8 mouse cellular contexts compared by ENCODE assay signal in genomic region chr2:119018391-119019122, GRCm38 (mm10). TPM values are rescaled to one million over a fixed set of nuclear protein-coding genes. Genes with fewer than 3 reads are reported as not detected.
DNase-seq lines count a peak whose midpoint lies in the region; ATAC-seq and TF ChIP-seq lines count a peak whose summit lies in the region.

No protein-coding gene starts in this region.

- H3K9me3 ChIP-seq in embryonic facial prominence, embryonic 15.5 days (replicated peaks), result 0 out of 2 replicates have a peak, but pooled peaks cover 2% of the 10 kb centered on the region
- H3K9me3 ChIP-seq in heart, embryonic 13.5 days, result peaks cover 7% of the 10 kb centered on the region
- no peaks in the 10 kb centered on the region for H3K9me3 ChIP-seq in limb, embryonic 15.5 days

- peak; percentile 75 for ATAC-seq in embryonic facial prominence, embryonic 15.5 days (ENCODE audit: insufficient number of reproducible peaks, low FRiP score, low TSS enrichment, low read depth)
- ATAC-seq in heart, embryonic 13.5 days (ENCODE audit: extremely low read depth, insufficient number of reproducible peaks, low FRiP score, low TSS enrichment), result no peak
- peak; percentile 80 for ATAC-seq in limb, embryonic 15.5 days (ENCODE audit: insufficient number of reproducible peaks, low FRiP score, low TSS enrichment, low read depth)
- ATAC-seq in CD4-positive, CD25-positive, alpha-beta regulatory T cell, adult 4 months, result no peak

- no peak overlapping the region for H3K9ac ChIP-seq in embryonic facial prominence, embryonic 15.5 days
- H3K9ac ChIP-seq in heart, embryonic 13.5 days, result peak overlapping the region; percentile 61
- no peak overlapping the region for H3K9ac ChIP-seq in limb, embryonic 15.5 days

- peaks cover 7% of the 10 kb centered on the region; the same call in 1 of the 2 replicates for H3K4me1 ChIP-seq in embryonic facial prominence, embryonic 15.5 days
- H3K4me1 ChIP-seq in heart, embryonic 13.5 days, result peaks cover 24% of the 10 kb centered on the region
- H3K4me1 ChIP-seq in limb, embryonic 15.5 days, result peaks cover 9% of the 10 kb centered on the region
- peaks cover 9% of the 10 kb centered on the region for H3K4me1 ChIP-seq in thymus, adult 2 months (replicated peaks; ENCODE audit: control insufficient read depth, insufficient read depth, low read length)

- DNase-seq in adrenal gland, postnatal 14 days, result peak; percentile 34
- no peak for DNase-seq in adrenal gland, postnatal 25 days
- no peak for DNase-seq in thymus, adult 2 months
- no peak for DNase-seq in yolk sac, embryonic 10.5 days (ENCODE audit: low spot score)

- H3K4me2 ChIP-seq in embryonic facial prominence, embryonic 15.5 days (replicated peaks), result peak overlapping the region; percentile 27
- peak overlapping the region; percentile 35 for H3K4me2 ChIP-seq in heart, embryonic 13.5 days
- no peak overlapping the region; the same call in 1 of the 2 replicates for H3K4me2 ChIP-seq in limb, embryonic 15.5 days

- 48% methylated on average over 22 of the region's 22 CpGs for WGBS in embryonic facial prominence, embryonic 15.5 days
- 53% methylated on average over 22 of the region's 22 CpGs for WGBS in heart, embryonic 13.5 days
- 43% methylated on average over 22 of the region's 22 CpGs for WGBS in limb, embryonic 15.5 days
- 92% methylated on average over 22 of the region's 22 CpGs for WGBS in thymus, adult 2 months

- no peak overlapping the region for H3K4me3 ChIP-seq in embryonic facial prominence, embryonic 15.5 days (replicated peaks)
- H3K4me3 ChIP-seq in heart, embryonic 13.5 days, result no peak overlapping the region
- no peak overlapping the region for H3K4me3 ChIP-seq in limb, embryonic 15.5 days
- H3K4me3 ChIP-seq in thymus, adult 2 months (ENCODE audit: control insufficient read depth, insufficient read depth, low read length), result no peak overlapping the region

- H3K27ac ChIP-seq in embryonic facial prominence, embryonic 15.5 days (replicated peaks), result peak overlapping the region; percentile 76
- H3K27ac ChIP-seq in heart, embryonic 13.5 days (replicated peaks), result peak overlapping the region; percentile 24
- H3K27ac ChIP-seq in limb, embryonic 15.5 days, result peak overlapping the region; percentile 78
- H3K27ac ChIP-seq in thymus, adult 2 months (ENCODE audit: control insufficient read depth, insufficient read depth, low read length), result no peak overlapping the region

- TF ChIP-seq CTCF in thymus, adult 2 months (IDR thresholded peaks at IDR 0.05; ENCODE audit: borderline replicate concordance, control insufficient read depth, extremely low read depth, insufficient read depth, low read length, poor library complexity), result no peak

- H3K36me3 ChIP-seq in embryonic facial prominence, embryonic 15.5 days, result peaks cover 50% of the 10 kb centered on the region
- peaks cover 55% of the 10 kb centered on the region for H3K36me3 ChIP-seq in heart, embryonic 13.5 days
- peaks cover 46% of the 10 kb centered on the region for H3K36me3 ChIP-seq in limb, embryonic 15.5 days
- peaks cover 34% of the 10 kb centered on the region for H3K36me3 ChIP-seq in thymus, adult 2 months (ENCODE audit: control insufficient read depth, insufficient read depth, low read length)

- TF ChIP-seq POLR2A in thymus, adult 2 months (IDR thresholded peaks at IDR 0.05; ENCODE audit: control insufficient read depth, extremely low read depth, insufficient read depth, low read length, poor library complexity), result no peak

- H3K27me3 ChIP-seq in embryonic facial prominence, embryonic 15.5 days, result no peaks in the 10 kb centered on the region
- H3K27me3 ChIP-seq in heart, embryonic 13.5 days (replicated peaks), result no peaks in the 10 kb centered on the region
- no peaks in the 10 kb centered on the region for H3K27me3 ChIP-seq in limb, embryonic 15.5 days
- no peaks in the 10 kb centered on the region for H3K27me3 ChIP-seq in thymus, adult 2 months (ENCODE audit: control insufficient read depth, insufficient read depth, low read length)

RNA-seq across cellular contexts. Expression of gene Ccdc32, which starts 10.6 kb away (rescaled TPM):
- total RNA-seq in adrenal gland, postnatal 14 days (2021), result 14.8 and 16.9 TPM in 2 replicates
- 16.3 and 19.0 TPM in 2 replicates for total RNA-seq in adrenal gland, postnatal 25 days (2021)
- polyA plus RNA-seq in embryonic facial prominence, embryonic 15.5 days (2015; fragmentation: Nextera tagmentation; extraction: Ambion mirVana), result 25.7 and 26.5 TPM in 2 replicates
- 16.0 and 17.6 TPM in 2 replicates for polyA plus RNA-seq in heart, embryonic 13.5 days (2015; fragmentation: Nextera tagmentation; extraction: Ambion mirVana)
- polyA plus RNA-seq in limb, embryonic 15.5 days (2015; fragmentation: Nextera tagmentation; extraction: Ambion mirVana), result 24.1 and 26.8 TPM in 2 replicates
- 6.1 and 7.1 TPM in 2 replicates for polyA plus RNA-seq in thymus, adult 2 months (2012; rRNA removed)
- polyA plus RNA-seq in CD4-positive, CD25-positive, alpha-beta regulatory T cell, adult 4 months (2017; shearing (Covaris generic)), result 10 to 100 TPM; 24.2 to 30.7 TPM

RNA-seq across cellular contexts. Expression of gene Rpusd2, which starts 16.0 kb away (rescaled TPM):
- total RNA-seq in adrenal gland, postnatal 14 days (2021), result 4.6 and 5.7 TPM in 2 replicates
- 5.6 and 5.8 TPM in 2 replicates for total RNA-seq in adrenal gland, postnatal 25 days (2021)
- polyA plus RNA-seq in embryonic facial prominence, embryonic 15.5 days (2015; fragmentation: Nextera tagmentation; extraction: Ambion mirVana), result 4.0 and 4.6 TPM in 2 replicates
- 4.1 and 4.6 TPM in 2 replicates for polyA plus RNA-seq in heart, embryonic 13.5 days (2015; fragmentation: Nextera tagmentation; extraction: Ambion mirVana)
- 2.8 and 4.1 TPM in 2 replicates for polyA plus RNA-seq in limb, embryonic 15.5 days (2015; fragmentation: Nextera tagmentation; extraction: Ambion mirVana)
- polyA plus RNA-seq in thymus, adult 2 months (2012; rRNA removed), result 7.8 and 10.4 TPM in 2 replicates
- polyA plus RNA-seq in CD4-positive, CD25-positive, alpha-beta regulatory T cell, adult 4 months (2017; shearing (Covaris generic)), result 1 to 10 TPM; 1.3 to 2.3 TPM

RNA-seq across cellular contexts. Expression of gene Knl1, which starts 28.4 kb away (rescaled TPM):
- total RNA-seq in adrenal gland, postnatal 14 days (2021), result 8.1 and 8.3 TPM in 2 replicates
- total RNA-seq in adrenal gland, postnatal 25 days (2021), result 3.8 TPM in 2 replicates
- polyA plus RNA-seq in embryonic facial prominence, embryonic 15.5 days (2015; fragmentation: Nextera tagmentation; extraction: Ambion mirVana), result 39.7 and 40.5 TPM in 2 replicates
- 31.4 and 34.7 TPM in 2 replicates for polyA plus RNA-seq in heart, embryonic 13.5 days (2015; fragmentation: Nextera tagmentation; extraction: Ambion mirVana)
- 39.1 and 42.0 TPM in 2 replicates for polyA plus RNA-seq in limb, embryonic 15.5 days (2015; fragmentation: Nextera tagmentation; extraction: Ambion mirVana)
- polyA plus RNA-seq in thymus, adult 2 months (2012; rRNA removed), result 3.8 and 4.8 TPM in 2 replicates
- 10 to 100 TPM in 1 of 2 experiments, 1 to 10 TPM in 1; 3.5 to 13.5 TPM for polyA plus RNA-seq in CD4-positive, CD25-positive, alpha-beta regulatory T cell, adult 4 months (2017; shearing (Covaris generic))

Comparison
In these comparisons a context has a peak if more than half of its experiments do, and no peak if none do; other contexts are left out.
1. ATAC-seq: peak in embryonic facial prominence, embryonic 15.5 days (single experiment) and limb, embryonic 15.5 days (single experiment); none in heart, embryonic 13.5 days (single experiment) and CD4-positive, CD25-positive, alpha-beta regulatory T cell, adult 4 months (single experiment).